Mouse (Mus musculus) CH12.LX (cell line): ENCODE results near the gene Chchd5. TPM values are rescaled to one million over a fixed set of nuclear protein-coding genes. Genes with fewer than 3 reads are reported as not detected.
A peak's percentile ranks its signal among the peaks of the same experiment; 100 is the strongest.

Experiments
- DNase-seq: peaks from one replicate; pipeline ENCODE4 v3.0.0-alpha.2; 2013; ENCODE audit errors: extremely low read depth
- H3K27ac ChIP-seq: 2 replicates; pipeline ENCODE4 v1.5.1; 2012; ENCODE audit warnings: low read depth, mild to moderate bottlenecking, control low read depth, moderate library complexity; ENCODE audit not compliant: insufficient read depth
- H3K27me3 ChIP-seq: replicated peaks from 2 replicates; pipeline ENCODE3; 2012; ENCODE audit warnings: inconsistent platforms
- H3K36me3 ChIP-seq, 2 experiments: replicated peaks in 1 of 2; 2 replicates each; pipeline versions ENCODE3 to v1.6.1; 2012; ENCODE audit warnings: inconsistent platforms in 1 of 2, low read length in 1 of 2, mild to moderate bottlenecking in 1 of 2, mixed read lengths in 1 of 2, moderate library complexity in 1 of 2; ENCODE audit not compliant: control insufficient read depth in 1 of 2, insufficient read depth in 1 of 2
- H3K4me1 ChIP-seq, 2 experiments: 2 replicates each; pipeline ENCODE4 v1.6.1; 2012; ENCODE audit warnings: inconsistent platforms in 1 of 2, moderate library complexity in 1 of 2; ENCODE audit not compliant: insufficient read depth in 2 of 2, control insufficient read depth in 1 of 2
- H3K4me2 ChIP-seq: 2 replicates; pipeline ENCODE4 v1.6.1; 2012; ENCODE audit warnings: low read depth, mild to moderate bottlenecking, control low read depth; ENCODE audit not compliant: poor library complexity, insufficient read depth, severe bottlenecking
- H3K4me3 ChIP-seq, 3 experiments: fragments of 150-350 bp in 1 of 3; sonication (generic) in 1 of 3; replicated peaks in 1 of 3; 2 replicates each; pipeline versions ENCODE3 to v1.5.1; 2011 to 2012; ENCODE audit warnings: low read depth in 2 of 3, low read length in 2 of 3, mild to moderate bottlenecking in 2 of 3, moderate library complexity in 2 of 3, control low read depth in 1 of 3, improper control_type of control experiment in 1 of 3, inconsistent platforms in 1 of 3, mixed read lengths in 1 of 3; ENCODE audit not compliant: poor library complexity in 1 of 3
- H3K79me2 ChIP-seq: replicated peaks from 2 replicates; pipeline ENCODE4 v1.6.1; 2012; ENCODE audit warnings: mild to moderate bottlenecking, moderate library complexity; ENCODE audit not compliant: control insufficient read depth, poor library complexity, insufficient read depth, severe bottlenecking; ENCODE audit errors: extremely low read depth
- H3K9ac ChIP-seq: 2 replicates; pipeline ENCODE4 v1.6.1; 2012; ENCODE audit warnings: low read depth, mild to moderate bottlenecking, control low read depth, moderate library complexity; ENCODE audit not compliant: insufficient read depth
- H3K9me3 ChIP-seq: replicated peaks from 2 replicates; pipeline ENCODE3; 2012; ENCODE audit warnings: low read length, inconsistent platforms, mixed read lengths
- CTCF ChIP-seq, 2 experiments: IDR thresholded peaks in 1 of 2; conservative IDR thresholded peaks in 1 of 2; 2 replicates each; pipeline ENCODE4 v1.5.1; 2011 to 2012; ENCODE audit warnings: low read depth in 2 of 2, low read length in 2 of 2, improper control_type of control experiment in 1 of 2, inconsistent platforms in 1 of 2, mild to moderate bottlenecking in 1 of 2, moderate library complexity in 1 of 2
- E2F4 ChIP-seq: IDR thresholded peaks from 2 replicates; pipeline ENCODE4 v1.6.1; 2011; ENCODE audit warnings: low read depth, low read length, improper control_type of control experiment; ENCODE audit not compliant: insufficient replicate concordance
- ETS1 ChIP-seq: conservative IDR thresholded peaks from 2 replicates; pipeline ENCODE4 v1.6.1; 2012; ENCODE audit warnings: low read depth, mild to moderate bottlenecking, inconsistent platforms, low read length, improper control_type of control experiment, moderate library complexity
- JUN ChIP-seq: IDR thresholded peaks from 2 replicates; pipeline ENCODE4 v1.6.1; 2011; ENCODE audit warnings: low read depth, mild to moderate bottlenecking, low read length, improper control_type of control experiment, moderate library complexity; ENCODE audit not compliant: insufficient read depth
- MEF2A ChIP-seq: IDR thresholded peaks from 2 replicates; pipeline ENCODE4 v1.6.1; 2014; ENCODE audit warnings: low read depth, mild to moderate bottlenecking, inconsistent platforms, low read length, improper control_type of control experiment, borderline replicate concordance
- MXI1 ChIP-seq: IDR thresholded peaks from 2 replicates; pipeline ENCODE4 v1.6.1; 2011; ENCODE audit warnings: mild to moderate bottlenecking, low read depth, low read length, improper control_type of control experiment
- MYC ChIP-seq: IDR thresholded peaks from 2 replicates; pipeline ENCODE4 v1.6.1; 2011; ENCODE audit warnings: low read depth, mild to moderate bottlenecking, improper control_type of control experiment, low read length
- NELFE ChIP-seq: IDR thresholded peaks from 2 replicates; pipeline ENCODE4 v1.6.1; 2011; ENCODE audit warnings: low read depth, low read length, improper control_type of control experiment
- PAX5 ChIP-seq: IDR thresholded peaks from 2 replicates; pipeline ENCODE4 v1.6.1; 2012; ENCODE audit warnings: low read length, inconsistent platforms, mixed read lengths
- POLR2A ChIP-seq: IDR thresholded peaks from 2 replicates; pipeline ENCODE4 v1.6.1; 2011; ENCODE audit warnings: low read depth, mild to moderate bottlenecking, improper control_type of control experiment, low read length
- POLR2AphosphoS2 ChIP-seq: IDR thresholded peaks from 2 replicates; pipeline ENCODE4 v1.6.1; 2011; ENCODE audit warnings: low read depth, low read length, improper control_type of control experiment
- SMC3 ChIP-seq: IDR thresholded peaks from 2 replicates; pipeline ENCODE4 v1.6.1; 2011; ENCODE audit warnings: low read depth, low read length, improper control_type of control experiment
- TBP ChIP-seq: conservative IDR thresholded peaks from 2 replicates; pipeline ENCODE4 v1.6.1; 2011; ENCODE audit warnings: low read depth, low read length, improper control_type of control experiment
- UBTF ChIP-seq: IDR thresholded peaks from 2 replicates; pipeline ENCODE4 v1.6.1; 2012; ENCODE audit warnings: low read depth, mild to moderate bottlenecking, inconsistent platforms, low read length, improper control_type of control experiment, moderate library complexity
- ZC3H11A ChIP-seq: IDR thresholded peaks from 2 replicates; pipeline ENCODE4 v1.6.1; 2012; ENCODE audit warnings: low read depth, mild to moderate bottlenecking, inconsistent platforms, low read length, improper control_type of control experiment
- ZKSCAN1 ChIP-seq: IDR thresholded peaks from 2 replicates; pipeline ENCODE4 v1.6.1; 2012; ENCODE audit warnings: low read depth, inconsistent platforms, low read length, improper control_type of control experiment, borderline replicate concordance
- dilution Hi-C: fragments of 300-500 bp; cut with MboI; formaldehyde crosslinking; loops from 2 replicates; pipeline ENCODE4 v1.14.3; 2020; ENCODE audit warnings: low sequenced_read_pairs; ENCODE audit not compliant: extremely low pct_unique_long_range_greater_than_20kb, extremely low pct_ligation_motif_present
- in situ Hi-C: fragments of 300-500 bp; cut with MboI; formaldehyde crosslinking; loops from 3 replicates; pipeline ENCODE4 v1.14.3; 2019; ENCODE audit warnings: low sequenced_read_pairs, low pct_ligation_motif_present, low pct_unique_long_range_greater_than_20kb, mixed read lengths
- polyA plus RNA-seq: library from polyadenylated mRNA; unstranded; fragments of >175 nt; gene quantifications from 2 replicates; pipeline ENCODE4 v1.2.1, GENCODE M21; 2012; ENCODE audit warnings: low read depth; ENCODE audit not compliant: insufficient read length
- total RNA-seq, 2 experiments: library from RNA; depleted of rRNA; stranded (reverse); fragments of 300-350 nt in 1 of 2; fragments of >200 nt in 1 of 2; gene quantifications; 2 replicates each; pipeline ENCODE4 v1.2.3; 2012 to 2014

The Chchd5 gene
- total and polyA plus RNA-seq, 3 experiments: 20.5 to 24.1 (median 20.8) TPM

- peak; percentile 23 for DNase-seq
- H3K4me2 ChIP-seq: peak overlapping the region; percentile 32; the same call in 1 of the 2 replicates
- no peaks in the 10 kb centered on the region for H3K9me3 ChIP-seq
- TF ChIP-seq POLR2A (no peak), UBTF (no peak), TBP (no peak), MEF2A (no peak), PAX5 (no peak), MXI1 (no peak), E2F4 (no peak), MYC (no peak), POLR2AphosphoS2 (no peak), SMC3 (no peak), ZKSCAN1 (no peak), JUN (no peak), NELFE (no peak)
- in situ Hi-C loops (loop anchor here (5.0 kb wide), 1 partner anchor 77 kb away; no protein-coding TSS in a partner anchor), dilution Hi-C loops (no loop called here)
- H3K27me3 ChIP-seq: no peaks in the 10 kb centered on the region
- peaks cover 16 to 86% of the 10 kb centered on the region in 2 experiments for H3K4me1 ChIP-seq
- H3K27ac ChIP-seq: no peak overlapping the region
- no peak overlapping the region for H3K9ac ChIP-seq
- H3K36me3 ChIP-seq: no peaks in the 10 kb centered on the region
- no peak overlapping the region for H3K4me3 ChIP-seq
- no peaks in the 10 kb centered on the region for H3K79me2 ChIP-seq
Measured at GRCm38 (mm10) chr2:129179946-129180853, 50.7 kb downstream of the Chchd5 start.

DNA sequence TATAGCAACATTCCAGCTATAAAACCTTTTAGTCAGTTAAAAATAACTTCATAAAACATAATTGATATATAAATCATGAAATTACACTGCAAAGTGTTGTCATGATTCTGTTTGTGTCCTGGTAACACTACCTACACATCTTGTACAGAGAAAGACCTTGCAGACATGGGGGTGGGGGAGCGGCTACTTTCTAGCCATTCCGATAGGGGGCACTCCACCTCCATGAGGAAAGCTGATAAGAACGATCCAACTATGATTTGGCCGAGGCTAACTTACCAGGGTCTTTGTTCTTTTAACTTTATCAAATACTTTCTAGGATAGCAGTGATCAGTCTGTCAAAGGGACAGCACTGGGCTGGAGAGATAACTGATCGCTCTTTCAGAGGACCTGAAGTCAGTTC lies 52.0 kb downstream of the Chchd5 start:
- no peak overlapping the region for H3K4me2 ChIP-seq
- TF ChIP-seq ZC3H11A: no peak
- no peak for TF ChIP-seq MEF2A
- no peak for TF ChIP-seq ETS1
- TF ChIP-seq CTCF (conservative IDR thresholded peaks at IDR 0.05 in 1 of 2, IDR thresholded peaks at IDR 0.05 in 1 of 2; ENCODE audit: low read depth in 2 of 2, low read length in 2 of 2): peak in 1 of 2 experiments; percentile 23; a peak in 1 of 4 replicates
- TF ChIP-seq, all 38 proteins: peak for 1
- Histone ChIP-seq H3K4me3 (no peak overlapping the region), H3K27me3 (no peaks in the 10 kb centered on the region), H3K9me3 (no peaks in the 10 kb centered on the region), H3K79me2 (no peaks in the 10 kb centered on the region), H3K36me3 (no peaks in the 10 kb centered on the region), H3K4me1 (peaks cover 16 to 90% of the 10 kb centered on the region in 2 experiments), H3K27ac (no peak overlapping the region), H3K9ac (no peak overlapping the region)
- in situ Hi-C loops: no loop called here
- dilution Hi-C loops: no loop called here
- DNase-seq: peak; percentile 33
